Mouse (Mus musculus) MEL (cell line): ENCODE data around the gene Syne4.

Source experiments
- CHD2 ChIP-seq: IDR thresholded peaks from 2 replicates; pipeline ENCODE4 v1.6.1; 2011; ENCODE audit warnings: low read length, improper control_type of control experiment
- CTCF ChIP-seq, 3 experiments: IDR thresholded peaks in 2 of 3; conservative IDR thresholded peaks in 1 of 3; 2 replicates each; pipeline ENCODE4 v1.5.1; 2011 to 2012; ENCODE audit warnings: low read length in 3 of 3, low read depth in 2 of 3, mild to moderate bottlenecking in 2 of 3, improper control_type of control experiment in 1 of 3, inconsistent platforms in 1 of 3, mixed read lengths in 1 of 3, moderate library complexity in 1 of 3; ENCODE audit not compliant: control insufficient read depth in 1 of 3, insufficient read depth in 1 of 3, poor library complexity in 1 of 3, severe bottlenecking in 1 of 3
- ETS1 ChIP-seq: IDR thresholded peaks from 2 replicates; pipeline ENCODE4 v1.6.1; 2012; ENCODE audit warnings: low read depth, mild to moderate bottlenecking, inconsistent platforms, low read length, improper control_type of control experiment, moderate library complexity
- HCFC1 ChIP-seq: IDR thresholded peaks from 2 replicates; pipeline ENCODE4 v1.6.1; 2012; ENCODE audit warnings: low read depth, mild to moderate bottlenecking, inconsistent platforms, low read length, improper control_type of control experiment, moderate library complexity
- MAZ ChIP-seq: IDR thresholded peaks from 2 replicates; pipeline ENCODE4 v1.6.1; 2012; ENCODE audit warnings: low read depth, mild to moderate bottlenecking, inconsistent platforms, low read length, improper control_type of control experiment
- POLR2A ChIP-seq, 2 experiments: IDR thresholded peaks; 2 replicates each; pipeline ENCODE4 v1.6.1; 2011 to 2012; ENCODE audit warnings: low read length in 2 of 2, mild to moderate bottlenecking in 2 of 2, control low read depth in 1 of 2, improper control_type of control experiment in 1 of 2, low read depth in 1 of 2, moderate library complexity in 1 of 2; ENCODE audit not compliant: control insufficient read depth in 1 of 2, insufficient read depth in 1 of 2, poor library complexity in 1 of 2
- RCOR1 ChIP-seq: IDR thresholded peaks from 2 replicates; pipeline ENCODE4 v1.6.1; 2012; ENCODE audit warnings: low read depth, mild to moderate bottlenecking, inconsistent platforms, low read length, improper control_type of control experiment

DNA sequence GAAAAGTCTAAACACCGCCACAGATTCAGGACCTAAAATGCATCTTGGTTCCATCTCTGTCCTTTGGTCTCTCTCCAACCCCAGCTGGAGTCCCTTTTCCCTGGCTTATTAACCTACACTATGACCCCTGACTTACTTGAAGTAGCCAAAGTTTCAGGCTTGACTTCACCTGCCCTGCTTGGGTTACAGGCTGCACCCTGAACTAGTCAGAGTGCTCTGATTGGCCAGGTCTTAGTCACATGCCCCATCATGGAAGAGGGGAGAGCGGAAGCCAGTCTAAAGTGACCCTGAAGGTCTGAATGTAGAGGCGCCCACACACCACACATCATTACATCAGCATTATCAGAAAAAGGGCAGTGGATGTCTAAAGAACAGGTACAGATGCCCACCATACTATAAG is 3.5 kb downstream of the Syne4 start:
- TF ChIP-seq CTCF (IDR thresholded peaks at IDR 0.05 in 2 of 3, conservative IDR thresholded peaks at IDR 0.05 in 1 of 3; ENCODE audit: control insufficient read depth in 1 of 3, insufficient read depth in 1 of 3, low read depth in 2 of 3, low read length in 3 of 3, poor library complexity in 1 of 3, severe bottlenecking in 1 of 3) (no peak), HCFC1 (no peak), MAZ (no peak), ETS1 (no peak), RCOR1 (no peak), POLR2A (IDR thresholded peaks at IDR 0.05; ENCODE audit: control insufficient read depth in 1 of 2, insufficient read depth in 1 of 2, low read depth in 1 of 2, low read length in 2 of 2, poor library complexity in 1 of 2) (no peak), CHD2 (no peak)
